Comparison of ENCODE assay signal across 28 mouse cellular contexts in the genomic region with DNA sequence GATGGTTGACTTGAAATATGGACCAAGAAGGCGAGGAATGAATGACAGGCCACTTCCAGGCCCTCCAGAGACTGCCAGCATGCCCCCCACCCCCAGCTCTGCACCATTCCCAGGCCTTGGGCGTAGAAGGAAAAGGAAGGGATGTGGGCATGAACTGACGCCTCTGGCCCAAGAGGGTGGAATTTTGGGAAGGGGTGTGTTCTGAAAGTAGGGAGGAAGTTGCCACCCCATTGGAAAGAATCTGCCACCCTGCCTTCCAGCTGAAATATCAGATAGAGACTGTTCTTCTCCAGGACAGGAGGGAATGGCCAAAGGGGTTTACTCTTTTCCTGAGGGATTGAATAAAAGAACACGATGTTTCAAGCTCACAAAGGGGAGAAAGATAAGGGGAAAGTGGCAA.
"Had no signal": no experiment of that assay in that cellular context is flagged by ENCODE, and none has a peak within 500 bp of the region (broad histone marks: within the 10 kb centered on the region; RNA-seq: fewer than 3 reads in every experiment).

No protein-coding gene starts in this region.

- H3K9ac ChIP-seq: embryonic facial prominence, embryonic 12.5 days; embryonic facial prominence, embryonic 13.5 days; embryonic facial prominence, embryonic 15.5 days; forebrain, embryonic 12.5 days; forebrain, embryonic 13.5 days; forebrain, embryonic 15.5 days; forebrain, postnatal 0 days had no signal

- H3K27me3 ChIP-seq: embryonic facial prominence, embryonic 12.5 days; embryonic facial prominence, embryonic 13.5 days; embryonic facial prominence, embryonic 15.5 days; forebrain, embryonic 12.5 days; forebrain, embryonic 13.5 days; forebrain, embryonic 15.5 days had no signal

- H3K27ac ChIP-seq: embryonic facial prominence, embryonic 10.5 days; embryonic facial prominence, embryonic 12.5 days; embryonic facial prominence, embryonic 13.5 days; embryonic facial prominence, embryonic 15.5 days; forebrain, embryonic 10.5 days; forebrain, embryonic 12.5 days; forebrain, embryonic 13.5 days; forebrain, embryonic 15.5 days; gastrocnemius, adult 2 months had no signal

- H3K4me3 ChIP-seq: embryonic facial prominence, embryonic 10.5 days; embryonic facial prominence, embryonic 12.5 days; embryonic facial prominence, embryonic 13.5 days; embryonic facial prominence, embryonic 15.5 days; erythroblast, embryonic 14.5 days; forebrain, embryonic 10.5 days; forebrain, embryonic 12.5 days; forebrain, embryonic 13.5 days; forebrain, embryonic 15.5 days; gastrocnemius, adult 2 months had no signal

- ATAC-seq: forebrain, embryonic 13.5 days; forebrain, embryonic 14.5 days; forebrain, embryonic 15.5 days; forebrain, embryonic 16.5 days; forebrain, postnatal 0 days had no signal

- H3K36me3 ChIP-seq: embryonic facial prominence, embryonic 10.5 days; embryonic facial prominence, embryonic 12.5 days; embryonic facial prominence, embryonic 13.5 days; embryonic facial prominence, embryonic 15.5 days; forebrain, embryonic 10.5 days; forebrain, embryonic 12.5 days; forebrain, embryonic 15.5 days had no signal

- H3K4me2 ChIP-seq: embryonic facial prominence, embryonic 12.5 days; embryonic facial prominence, embryonic 13.5 days; embryonic facial prominence, embryonic 15.5 days; forebrain, embryonic 12.5 days; forebrain, embryonic 13.5 days; forebrain, embryonic 15.5 days had no signal

- DNase-seq: cerebellum, adult 18-20 months; cerebellum, adult 2 months; cerebellum, adult 8-10 months; cerebellum, adult 9-10 months; cerebellum, adult 9-11 months; cerebellum, postnatal 10 days; cerebellum, postnatal 14 days; cerebellum, postnatal 25 days; cerebellum, postnatal 36 days; embryo, embryonic 11 days; forebrain, postnatal 0 days; gastrocnemius, adult 2 months; gastrocnemius, postnatal 10 days; gastrocnemius, postnatal 14 days; gastrocnemius, postnatal 25 days; gastrocnemius, postnatal 36 days; heart, adult 11 months had no signal

- H3K4me1 ChIP-seq: embryonic facial prominence, embryonic 15.5 days; forebrain, embryonic 12.5 days; forebrain, embryonic 13.5 days; forebrain, embryonic 15.5 days had no signal

- H3K9me3 ChIP-seq: embryonic facial prominence, embryonic 10.5 days; embryonic facial prominence, embryonic 12.5 days; embryonic facial prominence, embryonic 13.5 days; embryonic facial prominence, embryonic 15.5 days; forebrain, embryonic 10.5 days; forebrain, embryonic 12.5 days; forebrain, embryonic 13.5 days; forebrain, embryonic 15.5 days had no signal
